Mouse (Mus musculus) neural tube, embryonic 11.5 days (tissue): ENCODE data around the gene Scnm1. TPM values are rescaled to one million over a fixed set of nuclear protein-coding genes. Genes with fewer than 3 reads are reported as not detected.
A peak's percentile ranks its signal among the peaks of the same experiment; 100 is the strongest.

Experiments
- ATAC-seq: fragments of 200-750 bp; cut with Nextera tagmentation; 2 replicates; pipeline ENCODE4 v1.8.0; 2017; ENCODE audit warnings: moderate number of reproducible peaks, mild to moderate bottlenecking, moderate TSS enrichment, moderate library complexity; ENCODE audit not compliant: insufficient read depth, low FRiP score, low TSS enrichment
- DNase-seq: peaks from one replicate; pipeline ENCODE4 v3.0.0-alpha.2; 2015; ENCODE audit warnings: low spot score
- H3K27ac ChIP-seq: fragments of 300-500 bp; sonication (generic); 2 replicates; pipeline ENCODE4 v1.5.1; 2014; ENCODE audit warnings: low read depth, mild to moderate bottlenecking, low read length
- H3K27me3 ChIP-seq: fragments of 300-500 bp; sonication (generic); 2 replicates; pipeline ENCODE4 v1.6.1; 2014; ENCODE audit warnings: mild to moderate bottlenecking, low read length, mixed read lengths; ENCODE audit not compliant: control insufficient read depth, insufficient read depth
- H3K36me3 ChIP-seq: fragments of 300-500 bp; sonication (generic); 2 replicates; pipeline ENCODE4 v1.6.1; 2014; ENCODE audit warnings: mild to moderate bottlenecking, low read length, moderate library complexity, mixed read lengths; ENCODE audit not compliant: control insufficient read depth, insufficient read depth
- H3K4me1 ChIP-seq: fragments of 300-500 bp; sonication (generic); 2 replicates; pipeline ENCODE4 v1.6.1; 2014; ENCODE audit warnings: low read length, mixed read lengths; ENCODE audit not compliant: control insufficient read depth, insufficient read depth
- H3K4me2 ChIP-seq: fragments of 300-500 bp; sonication (generic); 2 replicates; pipeline ENCODE4 v1.6.1; 2014; ENCODE audit warnings: low read depth, mild to moderate bottlenecking, moderate library complexity
- H3K4me3 ChIP-seq: fragments of 300-500 bp; sonication (generic); 2 replicates; pipeline ENCODE4 v1.5.1; 2014; ENCODE audit warnings: low read depth, low read length
- H3K9ac ChIP-seq: fragments of 300-500 bp; sonication (generic); 2 replicates; pipeline ENCODE4 v1.6.1; 2014; ENCODE audit warnings: mild to moderate bottlenecking, low read length
- H3K9me3 ChIP-seq: fragments of 300-500 bp; sonication (generic); 2 replicates; pipeline ENCODE4 v1.6.1; 2016; ENCODE audit warnings: low read length; ENCODE audit not compliant: control insufficient read depth
- WGBS: fragments of 180-500 bp; shearing (Covaris S2); extraction: QIAGEN DNeasy Blood & Tissue Kit; methylation state at CpG from one replicate; pipeline ENCODE4 v1.1.7; 2014; 5-methylcytosine and 5-hydroxymethylcytosine counted together
- polyA plus RNA-seq: library from polyadenylated mRNA; unstranded; fragments of >200 nt; fragmentation: Nextera tagmentation; extraction: Ambion mirVana; gene quantifications from 2 replicates; pipeline ENCODE4 v1.2.1, GENCODE M21; 2014

Gene Scnm1
- polyA plus RNA-seq, 1 experiment from 2014 or later: 85.0 TPM

DNA sequence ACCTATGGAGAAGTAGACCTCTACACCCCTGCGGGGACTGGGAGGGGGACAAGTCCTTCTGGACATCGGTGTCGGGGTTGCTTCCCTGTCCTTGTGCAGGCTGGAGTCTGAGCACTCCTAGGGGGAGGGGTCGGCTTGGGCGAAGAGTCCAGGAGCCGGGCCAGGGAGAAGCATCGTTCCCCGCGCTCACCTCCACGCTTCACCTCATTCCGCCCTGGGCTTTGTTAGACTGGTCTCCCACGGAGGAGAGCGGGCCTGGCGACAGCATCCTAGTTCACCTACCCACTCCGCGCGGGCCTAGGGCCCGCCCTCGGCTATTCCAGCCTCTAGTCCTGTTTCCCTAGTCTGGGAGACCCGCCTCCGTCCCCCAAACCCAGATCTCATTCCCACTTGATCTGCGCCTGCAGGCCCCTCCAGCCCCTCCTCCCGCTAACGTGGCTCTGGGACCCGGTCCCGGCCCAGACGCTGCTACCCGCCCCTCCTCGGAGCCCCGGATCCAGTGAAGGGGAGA is 27.3 kb upstream of the Scnm1 start:
- Histone ChIP-seq H3K9ac (peak overlapping the region; percentile 87), H3K4me2 (peak overlapping the region; percentile 66), H3K27me3 (no peaks in the 10 kb centered on the region), H3K36me3 (no peaks in the 10 kb centered on the region), H3K4me3 (peak overlapping the region; percentile 86), H3K4me1 (peaks cover 24% of the 10 kb centered on the region), H3K27ac (0 out of 2 replicates have a peak overlapping the region, but pooled peaks have one; percentile 29), H3K9me3 (no peaks in the 10 kb centered on the region)
- DNase-seq (peak; percentile 51), ATAC-seq (peak; percentile 22)
- WGBS: 1% methylated on average over 30 of the region's 30 CpGs

DNA sequence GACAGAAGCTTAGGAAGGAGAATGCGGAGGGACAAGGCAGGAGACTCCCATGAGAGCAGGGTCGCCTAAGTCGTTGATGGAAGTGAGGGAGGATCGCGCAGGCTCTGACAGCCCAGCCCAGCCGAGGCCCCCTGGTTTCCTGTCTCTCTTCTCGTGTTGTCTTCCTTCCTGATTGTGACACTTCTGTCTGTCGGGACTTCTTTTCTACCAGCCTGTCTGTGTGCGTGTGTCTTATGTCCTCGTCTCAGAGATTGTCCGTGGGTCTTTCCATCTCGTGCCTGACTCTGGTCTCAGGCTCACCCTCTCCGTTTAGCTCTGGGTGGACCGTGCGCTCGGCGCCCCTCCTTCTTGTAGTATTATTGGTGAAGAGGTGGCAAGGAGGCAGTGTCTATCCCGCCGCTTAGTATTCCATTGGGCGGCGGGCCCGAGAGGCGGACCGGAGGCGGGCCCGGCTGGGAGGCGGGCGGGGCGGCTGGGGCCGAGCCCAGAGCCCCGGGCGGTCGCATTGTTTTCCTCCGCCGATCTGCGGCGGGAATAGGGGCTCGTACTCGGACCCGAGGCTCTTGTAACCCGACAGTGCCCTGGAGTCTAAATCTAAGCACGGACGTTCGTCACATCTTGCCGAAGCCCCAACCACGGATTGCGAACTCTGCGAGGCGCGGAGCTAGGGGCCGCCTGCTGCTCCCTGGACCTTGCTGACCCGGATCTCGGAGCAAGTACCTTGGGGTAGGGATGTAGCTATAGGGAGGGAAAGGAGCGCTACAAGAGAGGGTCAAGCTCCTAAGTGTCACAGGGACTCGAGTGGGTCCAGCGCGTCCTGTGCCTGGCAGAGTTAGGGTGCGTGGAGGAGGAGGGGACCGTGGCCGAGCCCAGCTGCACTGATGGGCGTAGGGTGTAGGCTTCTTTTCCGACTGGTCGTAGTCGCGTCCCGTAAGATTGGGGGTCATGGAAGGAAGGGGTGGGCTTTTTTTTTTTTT is 26.5 kb upstream of the Scnm1 start, which contains the start of gene Sema6c:
Gene Sema6c, plus strand, starts transcription at position 471 of the 977 bp plus-strand sequence.
- Histone ChIP-seq H3K4me2 (peak within 1 kb of the TSS; percentile 66), H3K27ac (peak within 1 kb of the TSS; percentile 54; the same call in 1 of the 2 replicates), H3K9ac (peak within 1 kb of the TSS; percentile 87), H3K27me3 (no peaks in the 10 kb centered on the region), H3K4me1 (peaks cover 24% of the 10 kb centered on the region), H3K9me3 (no peaks in the 10 kb centered on the region), H3K36me3 (no peaks in the 10 kb centered on the region), H3K4me3 (peak within 1 kb of the TSS; percentile 86)
- DNase-seq: peak; percentile 93
- under 1% methylated on average over 66 of the region's 66 CpGs for WGBS
- ATAC-seq: peak; percentile 97

- Histone ChIP-seq H3K4me2 (peak overlapping the region; percentile 66), H3K9me3 (no peaks in the 10 kb centered on the region), H3K27ac (no peak overlapping the region), H3K4me1 (peaks cover 24% of the 10 kb centered on the region), H3K4me3 (peak overlapping the region; percentile 86), H3K36me3 (no peaks in the 10 kb centered on the region), H3K27me3 (no peaks in the 10 kb centered on the region), H3K9ac (peak overlapping the region; percentile 42)
- DNase-seq (no peak), ATAC-seq (no peak)
- WGBS: 15% methylated on average over 8 of the region's 8 CpGs
Observed at GRCm38 (mm10) chr3:95159511-95159986, 25.7 kb upstream of the Scnm1 start.

- Histone ChIP-seq H3K27ac (no peak overlapping the region), H3K9ac (no peak overlapping the region), H3K4me2 (no peak overlapping the region), H3K9me3 (no peaks in the 10 kb centered on the region), H3K27me3 (no peaks in the 10 kb centered on the region), H3K4me3 (no peak overlapping the region), H3K4me1 (no peaks in the 10 kb centered on the region), H3K36me3 (no peaks in the 10 kb centered on the region)
- 51% methylated on average over 4 of the region's 4 CpGs for WGBS
- ATAC-seq (no peak), DNase-seq (no peak)
Observed at GRCm38 (mm10) chr3:95153874-95154273, 20.1 kb upstream of the Scnm1 start.

GRCm38 (mm10) chr3:95147924-95148323 is 14.1 kb upstream of the Scnm1 start:
- DNase-seq: no peak
- ATAC-seq: no peak
- H3K4me1 ChIP-seq: no peaks in the 10 kb centered on the region
- H3K4me3 ChIP-seq: no peak overlapping the region
- H3K9me3 ChIP-seq: no peaks in the 10 kb centered on the region
- H3K4me2 ChIP-seq: no peak overlapping the region
- no peak overlapping the region for H3K9ac ChIP-seq
- 32% methylated on average over 3 of the region's 3 CpGs for WGBS
- H3K27ac ChIP-seq: no peak overlapping the region
- no peaks in the 10 kb centered on the region for H3K36me3 ChIP-seq
- H3K27me3 ChIP-seq: no peaks in the 10 kb centered on the region

GRCm38 (mm10) chr3:95142617-95143011 is 8.8 kb upstream of the Scnm1 start:
- WGBS: 9% methylated on average over 5 of the region's 5 CpGs
- Histone ChIP-seq H3K36me3 (peaks cover 4% of the 10 kb centered on the region), H3K4me3 (no peak overlapping the region), H3K9me3 (no peaks in the 10 kb centered on the region), H3K27me3 (no peaks in the 10 kb centered on the region), H3K9ac (no peak overlapping the region), H3K4me2 (no peak overlapping the region), H3K27ac (no peak overlapping the region), H3K4me1 (no peaks in the 10 kb centered on the region)
- no peak for ATAC-seq
- DNase-seq: peak; percentile 88

GRCm38 (mm10) chr3:95141952-95142616 is 8.3 kb upstream of the Scnm1 start, which contains the start of gene Tnfaip8l2:
Gene Tnfaip8l2, minus strand, starts transcription at chr3:95142360.
- ATAC-seq (no peak), DNase-seq (no peak)
- Histone ChIP-seq H3K27me3 (no peaks in the 10 kb centered on the region), H3K9ac (no peak within 1 kb of the TSS), H3K27ac (no peak within 1 kb of the TSS), H3K4me3 (0 out of 2 replicates have a peak within 1 kb of the TSS, but pooled peaks have one; percentile 0), H3K9me3 (no peaks in the 10 kb centered on the region), H3K36me3 (peaks cover 4% of the 10 kb centered on the region), H3K4me1 (no peaks in the 10 kb centered on the region), H3K4me2 (no peak within 1 kb of the TSS)
- WGBS: 81% methylated on average over 10 of the region's 10 CpGs

DNA sequence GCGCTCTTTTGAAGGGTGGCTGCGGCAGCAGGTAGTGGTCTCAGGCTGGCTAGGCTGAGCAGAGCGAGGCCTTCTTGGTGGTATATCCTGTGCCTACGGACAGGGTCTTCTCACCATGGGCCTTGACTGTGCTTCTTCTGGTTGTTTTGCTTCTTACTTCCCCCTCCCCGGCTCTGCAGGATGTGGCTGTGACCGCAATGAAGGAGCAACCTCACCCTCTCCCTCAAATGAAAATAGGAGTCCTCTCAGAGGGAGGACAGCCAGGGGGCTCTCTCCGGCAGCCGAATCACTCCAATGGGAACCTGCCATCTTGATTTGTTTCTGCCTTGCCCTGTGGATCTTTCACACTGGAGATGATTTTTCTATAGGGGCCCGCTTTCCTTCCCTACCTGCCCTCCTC is 7.7 kb upstream of the Scnm1 start:
- ATAC-seq (no peak), DNase-seq (no peak)
- H3K4me1 ChIP-seq: no peaks in the 10 kb centered on the region
- no peaks in the 10 kb centered on the region for H3K27me3 ChIP-seq
- no peak overlapping the region for H3K4me3 ChIP-seq
- H3K4me2 ChIP-seq: no peak overlapping the region
- no peaks in the 10 kb centered on the region for H3K9me3 ChIP-seq
- no peak overlapping the region for H3K27ac ChIP-seq
- peaks cover 4% of the 10 kb centered on the region for H3K36me3 ChIP-seq
- H3K9ac ChIP-seq: no peak overlapping the region
- WGBS: 96% methylated on average over 9 of the region's 9 CpGs
